Mouse (Mus musculus): Measurements from ENCODE around the gene Cacna2d4. TPM values are rescaled to one million over a fixed set of nuclear protein-coding genes. Genes with fewer than 3 reads are reported as not detected.

Cacna2d4 gene
- polyA plus RNA-seq, 2 experiments from 2014 or later, result 6.8 to 7.1 TPM

DNA sequence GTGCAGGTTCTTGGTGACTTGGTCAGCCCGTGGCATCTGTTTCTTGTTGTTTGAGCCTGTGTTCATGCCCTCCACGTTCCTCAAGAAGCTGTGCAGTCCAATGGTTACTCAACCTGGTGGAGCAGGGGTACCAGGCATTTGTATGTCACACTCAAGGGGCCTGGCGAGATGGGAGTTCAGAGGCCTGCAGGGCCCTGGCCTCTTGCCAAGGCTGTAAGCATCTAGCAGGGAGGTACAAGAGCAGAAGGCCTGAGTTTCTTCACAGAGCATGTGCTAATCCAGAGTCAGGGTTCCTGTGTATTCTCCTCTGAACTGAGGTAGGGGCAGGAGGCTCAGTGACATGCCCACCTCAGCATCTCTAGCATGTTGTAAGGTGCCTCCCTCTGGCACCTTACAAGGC lies 76.8 kb downstream of the Cacna2d4 start:
- no peak for ATAC-seq

DNA sequence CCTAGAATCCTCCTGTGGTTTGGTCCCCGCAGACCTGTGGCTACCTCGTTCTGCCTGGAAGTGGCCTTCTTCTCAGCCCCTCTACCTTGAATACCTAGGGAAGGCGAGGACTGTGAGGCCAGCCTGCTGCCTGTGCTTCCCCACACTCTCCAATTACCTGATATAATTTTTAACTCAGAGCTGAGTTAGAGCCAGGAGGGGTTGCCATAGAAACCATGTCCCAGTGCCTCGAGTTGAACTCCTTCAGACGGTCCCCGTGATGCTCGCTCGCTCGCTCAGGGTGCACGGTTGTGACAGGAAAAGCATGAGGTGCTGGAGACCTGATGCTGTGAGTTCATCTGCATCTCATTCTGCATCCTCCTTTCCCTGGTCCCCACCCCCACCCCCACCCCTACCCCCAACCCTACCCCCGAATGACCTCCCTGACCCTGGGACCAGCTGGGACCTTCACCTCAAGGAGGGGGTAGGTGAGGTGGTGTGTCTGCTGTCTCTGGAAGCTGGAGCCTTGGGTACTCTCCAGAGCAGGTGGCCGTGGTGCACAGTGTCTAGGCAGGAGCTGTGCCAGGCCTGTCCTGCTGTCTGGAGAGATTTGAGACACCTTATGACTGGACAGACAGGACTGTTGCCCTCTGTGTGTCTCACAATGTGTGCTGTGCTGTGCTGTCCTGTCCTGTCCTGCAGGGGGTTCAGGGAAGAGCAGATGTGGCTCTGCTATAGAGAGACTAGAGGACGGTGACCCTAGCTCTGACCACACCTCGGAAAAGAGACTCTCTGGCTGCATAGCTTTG lies 77.5 kb downstream of the Cacna2d4 start:
- ATAC-seq, result no peak

DNA sequence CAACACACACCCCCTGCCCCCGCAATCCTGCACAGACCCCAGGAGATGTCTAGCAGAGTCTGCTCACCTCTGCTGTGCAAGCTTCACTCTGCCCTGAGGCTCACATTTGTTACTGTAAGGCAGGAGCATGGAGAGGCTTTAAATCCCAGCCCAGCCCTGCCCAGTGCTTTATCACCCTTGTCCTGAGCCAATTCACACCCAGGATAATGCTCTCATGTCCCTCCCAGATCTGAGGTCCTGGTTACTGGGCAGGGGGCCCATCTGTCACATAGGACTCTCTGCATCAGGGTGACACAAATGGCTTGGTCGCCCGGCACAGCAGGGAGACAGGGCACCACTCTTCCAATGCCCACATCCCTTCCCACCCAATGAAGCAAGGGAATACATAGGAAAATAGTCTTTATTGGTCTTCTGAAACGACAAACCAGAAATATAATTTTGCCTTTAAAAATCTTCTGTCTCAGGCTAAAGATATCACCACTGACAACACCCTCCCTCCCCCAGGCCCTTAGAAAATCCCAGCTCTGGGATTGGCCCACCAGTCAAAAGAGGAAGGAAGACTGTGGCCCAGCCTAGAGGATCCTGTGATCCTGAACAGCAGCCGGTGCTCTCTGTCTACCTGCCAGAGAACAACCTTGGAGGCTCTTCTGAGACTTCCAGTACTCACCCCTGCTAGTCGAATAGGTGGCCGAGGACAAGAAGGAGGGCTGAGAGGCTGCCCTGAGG lies 78.6 kb downstream of the Cacna2d4 start:
- ATAC-seq, result no peak

DNA sequence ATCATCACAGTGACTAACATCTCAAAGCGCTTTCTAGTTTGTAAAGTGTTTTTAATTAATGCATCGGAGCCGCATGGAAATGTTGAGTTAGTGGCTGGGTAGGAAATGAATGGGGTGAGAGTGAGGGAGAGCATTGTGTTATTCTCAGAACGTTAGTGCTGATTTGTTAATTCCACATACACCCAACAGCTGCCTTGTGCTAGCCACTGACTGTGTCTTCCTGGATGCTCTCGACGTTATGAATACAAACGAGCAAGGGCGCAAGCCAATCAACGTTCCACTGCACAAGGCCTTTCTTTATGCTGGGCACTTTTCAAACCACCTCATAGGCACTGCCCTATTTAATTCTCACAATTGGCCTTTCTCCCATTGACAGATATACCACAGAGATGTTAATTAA lies 82.4 kb downstream of the Cacna2d4 start:
- no peak for ATAC-seq

DNA sequence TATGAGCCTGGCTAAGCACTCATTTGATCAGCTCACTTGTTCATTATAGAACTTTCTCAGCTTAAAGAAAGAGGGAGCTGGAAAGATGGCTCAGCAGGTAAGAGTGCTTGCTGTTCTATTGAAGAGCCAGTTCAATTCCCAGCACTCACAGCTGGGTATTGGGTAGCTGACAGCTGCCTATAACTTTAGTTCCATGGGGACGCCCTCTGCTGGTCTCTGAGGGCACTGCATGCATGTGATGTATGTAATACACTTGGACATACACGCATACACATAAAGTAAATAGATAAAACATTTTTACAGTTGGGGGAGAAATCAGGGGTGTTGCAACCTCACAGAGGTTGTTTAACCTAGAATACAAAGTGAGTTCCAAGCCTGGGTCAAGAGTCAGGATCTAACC lies 83.0 kb downstream of the Cacna2d4 start:
- ATAC-seq, result no peak

DNA sequence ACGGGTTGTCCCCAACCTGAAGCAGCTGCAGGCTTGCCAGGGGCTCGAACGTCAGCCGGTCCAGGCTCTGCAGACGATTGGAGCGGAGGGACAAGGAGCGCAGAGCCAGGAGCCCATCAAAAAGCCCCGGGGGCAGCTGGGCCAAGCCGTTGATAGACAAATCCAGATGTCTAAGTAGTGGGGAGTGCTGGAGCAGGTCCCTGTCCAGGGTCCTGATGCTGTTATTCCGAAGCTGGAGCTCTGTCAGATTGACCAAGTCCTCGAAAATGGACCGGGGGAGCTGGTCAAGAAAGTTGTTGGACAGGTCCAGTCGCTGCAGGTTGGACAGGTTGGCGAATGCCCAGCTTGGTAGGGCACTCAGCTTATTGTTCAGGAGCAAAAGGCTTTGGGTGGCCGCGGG lies 84.2 kb downstream of the Cacna2d4 start:
- no peak for ATAC-seq

DNA sequence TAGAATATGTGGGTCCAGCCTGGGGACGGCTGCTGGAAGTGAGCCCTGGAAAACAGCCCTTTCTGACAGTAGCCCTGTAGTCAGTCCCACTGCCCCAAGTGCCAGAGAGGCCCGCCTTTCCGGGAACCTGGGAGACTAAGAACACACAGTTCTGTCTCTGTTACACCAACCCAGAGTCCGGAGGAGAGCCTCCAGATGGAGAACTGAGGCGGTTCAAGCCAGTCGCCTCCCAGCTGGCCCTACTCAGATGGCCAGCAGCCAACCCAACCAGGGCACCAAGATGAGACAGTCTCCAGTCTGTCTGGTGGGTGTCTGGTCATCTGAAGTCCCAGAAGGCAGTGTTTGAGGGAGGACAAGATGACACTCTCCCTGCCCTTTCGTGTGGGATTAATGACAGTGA lies 85.4 kb downstream of the Cacna2d4 start:
- no peak for ATAC-seq

DNA sequence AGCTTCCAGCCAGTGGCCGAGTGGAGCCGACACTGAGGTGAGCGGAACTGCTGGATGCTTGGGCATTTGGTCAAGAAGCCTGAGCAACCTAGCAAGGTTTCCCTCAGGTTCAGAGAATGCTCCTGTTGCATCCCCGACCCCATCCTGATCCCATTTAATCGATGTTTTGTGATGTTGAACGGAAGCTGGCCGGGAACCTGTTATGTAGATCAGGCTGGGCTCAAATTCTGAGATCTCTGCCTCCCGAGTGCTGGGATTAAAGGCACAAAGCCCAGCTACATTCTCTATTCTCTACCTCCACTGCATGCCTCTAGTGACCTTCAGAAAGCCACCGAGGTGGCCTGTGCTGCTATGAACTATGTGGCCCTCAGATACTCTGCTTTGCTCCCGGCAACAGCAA lies 88.5 kb downstream of the Cacna2d4 start:
- ATAC-seq, result no peak

DNA sequence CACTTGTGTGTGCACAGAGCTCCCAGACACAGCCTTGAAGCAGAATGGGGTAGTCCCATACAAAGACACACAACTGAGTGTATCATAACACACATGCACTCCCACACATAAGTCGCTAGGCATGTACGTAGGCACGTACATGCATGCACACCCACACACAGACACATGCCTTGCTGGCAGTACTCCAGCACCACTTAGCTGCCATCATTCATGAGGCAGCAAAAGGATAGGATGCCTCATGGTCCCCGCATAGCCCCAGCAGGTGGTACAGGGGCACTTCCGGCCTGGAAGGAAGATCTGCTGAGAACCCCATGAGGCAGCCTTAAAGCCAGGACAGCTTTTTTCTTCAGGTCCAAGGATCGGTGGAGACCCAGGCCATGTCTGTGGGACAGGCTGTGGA lies 89.7 kb downstream of the Cacna2d4 start:
- no peak for ATAC-seq

DNA sequence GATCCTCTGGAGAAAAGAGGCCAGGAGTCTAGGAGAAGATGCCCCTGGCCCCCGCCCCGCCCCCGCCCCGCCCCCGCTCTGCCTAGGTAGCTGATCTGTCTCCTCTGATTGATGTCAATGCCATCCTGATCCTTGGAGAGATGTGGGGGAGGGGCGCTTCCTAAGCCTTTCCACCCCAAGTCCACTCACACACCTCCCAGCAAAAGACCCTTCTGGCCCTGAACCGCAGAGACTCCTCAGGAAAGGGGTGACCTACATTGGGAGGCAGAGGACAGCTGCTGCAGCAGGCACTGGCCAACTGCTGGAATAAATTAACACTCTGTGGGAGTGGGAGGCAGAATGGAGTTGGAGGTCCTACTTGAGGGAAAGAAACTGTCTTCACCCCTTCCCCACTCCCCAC lies 90.2 kb downstream of the Cacna2d4 start:
- ATAC-seq, result no peak

DNA sequence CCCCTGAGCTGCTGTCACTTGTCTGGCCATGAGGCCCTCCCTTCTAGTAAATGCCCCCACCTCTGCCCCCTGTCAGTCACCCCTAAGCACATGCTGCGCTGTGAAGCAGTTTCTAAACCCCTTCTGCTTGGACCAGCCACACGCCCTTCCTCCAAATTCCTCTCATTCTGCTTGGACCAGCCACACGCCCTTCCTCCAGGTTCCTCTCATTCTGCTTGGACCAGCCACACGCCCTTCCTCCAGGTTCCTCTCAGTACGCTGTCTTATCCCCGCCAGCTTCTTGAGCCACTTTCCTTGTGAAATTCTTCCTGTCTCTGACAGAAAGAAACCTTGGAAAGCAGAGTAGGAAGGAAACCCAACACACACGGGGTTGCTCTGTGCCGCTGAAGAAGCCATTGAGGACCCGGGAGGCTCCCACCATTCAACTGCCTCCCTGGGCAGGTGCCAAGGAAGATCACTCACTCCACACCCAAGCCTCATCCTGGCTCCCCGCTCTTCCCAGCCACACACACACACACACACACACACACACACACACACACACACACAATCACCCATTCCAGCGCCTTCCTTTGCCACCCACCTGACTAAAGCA lies 92.3 kb downstream of the Cacna2d4 start:
- ATAC-seq, result no peak

DNA sequence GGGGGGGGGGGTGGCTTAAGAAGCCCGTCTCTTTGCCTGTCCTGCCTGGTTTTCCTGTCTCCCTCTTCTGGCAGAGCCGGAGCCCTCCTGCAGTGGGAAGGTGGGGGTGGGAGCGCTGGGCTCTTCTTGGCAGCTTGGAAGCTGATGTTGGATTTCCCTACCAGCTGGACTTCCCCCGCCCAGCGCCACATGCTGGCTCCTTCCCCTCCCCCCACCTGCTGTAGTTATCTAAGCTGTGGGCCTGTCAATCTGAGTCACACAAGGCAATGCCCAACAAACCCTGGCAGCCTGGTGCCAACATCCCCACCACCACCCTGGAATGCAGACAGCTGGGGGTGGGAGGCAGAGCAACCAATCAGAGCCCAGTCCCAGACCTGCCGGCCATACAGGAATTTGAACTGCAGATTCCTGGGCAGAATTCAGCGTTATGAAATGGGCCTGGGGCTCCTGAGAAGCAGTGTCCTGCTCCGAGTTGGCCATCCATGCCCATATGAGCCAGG lies 92.9 kb downstream of the Cacna2d4 start:
- ATAC-seq, result no peak

DNA sequence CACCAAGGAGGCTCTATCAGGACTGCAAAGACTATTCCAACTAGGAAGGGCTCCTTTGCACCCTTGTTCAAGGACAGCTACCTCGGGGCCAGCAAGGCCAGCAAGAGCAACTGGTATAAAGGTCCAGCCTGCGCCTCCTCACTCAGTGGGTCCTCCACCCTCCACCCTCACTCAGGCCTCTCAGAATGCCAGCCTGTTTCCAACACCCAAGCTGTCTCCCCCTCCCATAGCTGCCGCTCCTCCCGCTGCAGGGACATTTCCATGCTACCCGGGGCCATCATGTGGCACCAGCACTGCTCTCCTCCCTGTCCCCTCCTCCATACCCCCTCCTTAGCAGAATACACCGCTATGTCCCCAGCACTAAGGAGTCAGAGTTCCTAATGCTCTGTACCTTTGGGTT lies 93.6 kb downstream of the Cacna2d4 start:
- ATAC-seq, result no peak

DNA sequence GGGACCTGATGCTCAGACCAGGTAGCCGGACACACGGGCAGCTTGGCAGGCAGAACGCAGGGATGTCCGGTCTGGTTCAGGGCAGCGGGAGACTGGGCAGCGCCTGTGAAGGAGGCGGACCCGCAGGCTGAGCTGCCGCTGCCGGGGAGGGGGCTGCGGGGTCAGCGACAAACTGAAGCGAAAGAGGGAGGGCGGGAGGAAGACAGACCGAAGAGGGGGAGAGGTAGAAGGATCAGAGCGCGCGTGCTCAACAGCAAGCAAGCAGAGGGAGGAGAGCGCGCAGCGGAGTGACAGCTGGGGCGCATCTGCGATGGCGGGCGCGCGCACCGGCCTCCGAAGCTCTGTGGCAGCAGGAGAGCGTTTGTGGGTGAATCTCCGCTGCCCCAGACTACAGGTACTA lies 94.2 kb downstream of the Cacna2d4 start, which contains the start of gene Lrtm2:
Lrtm2 (minus strand) TSS at position 261 of the 400 bp plus-strand sequence.
- no peak for ATAC-seq

DNA sequence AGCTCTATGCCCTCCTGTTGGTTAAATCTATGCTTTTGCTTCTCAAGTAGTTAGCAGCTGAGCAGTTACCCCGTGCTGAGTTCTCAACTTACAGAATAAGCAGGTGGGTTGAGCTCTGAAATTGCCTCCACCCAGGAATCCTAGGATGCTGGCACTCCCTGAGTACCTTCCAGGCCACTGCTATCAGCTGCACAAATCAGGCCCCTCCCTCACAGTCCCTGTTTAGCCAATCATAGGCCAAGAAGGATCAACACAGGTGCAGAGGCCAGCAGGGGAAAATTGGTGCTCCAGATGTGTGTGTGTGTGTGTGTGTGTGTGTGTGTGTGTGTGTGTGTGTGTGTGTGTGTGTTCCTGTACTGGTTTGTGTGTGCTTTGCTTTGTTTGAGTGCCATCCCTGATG lies 95.8 kb downstream of the Cacna2d4 start:
- no peak for ATAC-seq

DNA sequence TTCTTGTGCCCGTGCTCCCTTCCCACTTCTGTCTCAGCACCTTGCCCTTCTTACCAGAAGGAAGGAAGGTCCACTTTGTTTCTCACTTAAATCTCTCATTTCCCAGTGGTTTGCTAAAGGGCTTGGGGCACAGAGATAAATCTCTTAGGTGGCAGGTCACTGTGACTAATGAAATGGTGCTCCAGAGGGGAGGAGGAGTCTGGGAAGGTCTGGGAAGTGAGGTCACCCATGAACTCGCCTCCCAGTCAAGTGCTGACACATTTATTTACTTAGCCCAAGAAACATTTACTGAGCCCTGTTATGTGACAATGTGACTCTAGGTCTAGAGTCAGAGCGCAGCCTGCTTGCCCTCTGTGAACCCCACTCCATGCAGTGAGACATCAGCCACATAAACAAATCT lies 96.9 kb downstream of the Cacna2d4 start:
- ATAC-seq, result no peak

DNA sequence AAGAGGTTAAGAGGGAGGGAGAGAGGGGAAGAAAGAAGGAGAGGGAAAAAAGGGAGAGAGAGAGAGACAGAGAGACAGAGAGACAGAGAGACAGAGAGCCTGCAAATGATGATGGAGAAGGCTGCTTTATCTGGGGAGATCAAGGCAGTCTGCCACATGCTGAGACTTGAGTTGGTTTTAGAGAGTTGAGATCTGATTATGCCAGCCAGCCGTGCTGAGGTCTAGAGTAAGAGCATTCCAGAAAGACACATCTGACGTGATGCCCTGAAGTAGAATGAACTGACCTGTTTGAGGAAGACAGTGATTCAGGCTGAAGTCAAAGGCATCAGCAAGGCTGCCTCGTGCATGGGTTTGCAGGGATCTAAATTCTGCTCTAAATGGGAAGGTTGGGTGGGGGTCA lies 97.5 kb downstream of the Cacna2d4 start:
- no peak for ATAC-seq

DNA sequence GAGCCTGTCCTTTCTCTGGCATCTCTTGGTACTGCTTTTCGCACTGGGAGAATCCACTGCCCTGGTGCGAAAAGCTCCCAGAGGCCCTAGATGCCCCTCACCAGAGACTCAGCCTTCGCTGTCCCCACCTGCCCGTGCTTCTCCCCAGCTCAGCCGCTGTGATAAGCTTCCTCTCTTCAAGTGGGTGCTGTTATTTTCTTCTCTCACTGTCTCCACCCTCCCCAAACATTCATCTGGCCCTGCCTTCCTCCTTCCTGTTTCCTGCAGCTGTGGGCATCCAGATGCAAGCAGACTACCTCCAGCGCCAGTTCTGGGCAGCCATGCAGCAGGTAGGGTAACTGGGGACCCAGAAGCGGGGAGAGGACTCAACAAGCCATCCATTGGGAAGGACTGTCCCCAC lies 99.8 kb downstream of the Cacna2d4 start:
- peak; percentile 93 for ATAC-seq

DNA sequence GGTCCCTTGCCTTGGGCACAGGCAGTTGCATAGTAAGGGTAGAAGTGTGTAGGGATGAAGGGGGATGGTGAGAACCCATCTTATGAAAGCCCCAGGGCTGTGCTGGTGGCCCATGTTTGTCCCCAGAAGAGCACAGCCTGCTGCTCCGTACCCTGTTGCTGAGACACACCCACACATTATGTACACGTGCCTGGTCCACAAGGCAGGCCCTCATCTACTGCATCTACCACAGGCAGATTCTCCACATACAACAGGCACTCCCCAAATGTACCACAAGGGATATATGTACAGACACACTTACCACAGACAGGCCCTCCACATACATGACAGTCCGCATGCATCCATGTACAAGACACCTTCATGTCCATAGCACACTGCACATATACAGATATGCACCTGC lies 101.0 kb downstream of the Cacna2d4 start:
- ATAC-seq, result no peak

DNA sequence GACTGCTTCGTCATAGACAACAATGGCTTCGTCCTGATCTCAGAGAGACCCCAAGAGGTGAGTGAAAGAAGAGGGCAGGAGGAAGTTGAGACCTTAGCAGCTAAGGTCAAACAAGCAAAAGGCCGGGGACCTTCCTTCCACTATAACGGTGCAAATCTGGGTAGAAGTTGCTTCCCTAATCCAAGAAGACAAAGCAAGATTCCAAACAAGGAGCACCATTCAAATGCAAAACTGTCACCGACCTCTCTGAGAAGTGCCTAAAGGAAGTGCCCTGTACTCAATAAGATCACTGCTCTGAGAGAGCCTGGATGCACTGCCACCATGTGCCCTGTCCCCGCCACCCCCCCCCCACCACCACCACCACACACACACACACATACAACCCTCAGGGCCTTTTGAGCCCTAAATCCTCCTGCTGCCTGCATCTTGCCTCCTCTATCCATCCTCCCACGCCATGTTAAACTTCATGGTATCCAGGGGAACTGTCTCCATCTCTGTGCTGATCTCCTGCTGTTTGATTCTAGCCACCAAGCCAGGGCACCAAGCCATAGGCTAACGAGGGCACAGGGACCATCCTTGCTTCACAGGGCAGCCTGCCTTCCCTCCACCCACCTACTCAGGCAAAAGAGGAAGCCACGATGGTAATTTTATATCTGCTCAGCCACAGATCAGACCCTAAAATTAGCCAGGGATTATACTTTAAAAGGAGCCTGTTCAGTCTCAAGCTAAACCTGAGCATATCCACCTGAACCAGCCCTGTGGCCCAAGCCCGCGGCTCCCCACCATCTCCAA lies 102.0 kb downstream of the Cacna2d4 start:
- ATAC-seq, result no peak

DNA sequence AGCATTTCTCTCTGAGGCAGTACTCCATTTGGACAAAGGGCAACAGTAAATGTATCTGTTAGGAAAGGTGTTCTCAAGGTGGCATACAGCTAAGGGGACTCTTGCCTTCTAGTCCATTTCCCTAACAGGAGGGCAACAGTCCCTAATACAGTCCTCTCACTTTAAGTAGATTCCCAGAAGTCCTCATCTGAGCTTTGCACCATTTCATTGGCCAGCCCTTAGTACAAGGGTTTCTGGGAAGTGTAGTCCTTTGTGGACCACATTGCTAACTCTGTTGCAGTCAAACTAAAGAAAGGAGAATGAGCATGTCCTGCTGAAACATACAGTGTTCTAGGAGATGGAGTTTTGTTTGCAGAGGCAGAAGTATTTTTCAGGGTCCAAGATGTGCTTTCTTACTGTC lies 105.1 kb downstream of the Cacna2d4 start:
- ATAC-seq, result no peak

DNA sequence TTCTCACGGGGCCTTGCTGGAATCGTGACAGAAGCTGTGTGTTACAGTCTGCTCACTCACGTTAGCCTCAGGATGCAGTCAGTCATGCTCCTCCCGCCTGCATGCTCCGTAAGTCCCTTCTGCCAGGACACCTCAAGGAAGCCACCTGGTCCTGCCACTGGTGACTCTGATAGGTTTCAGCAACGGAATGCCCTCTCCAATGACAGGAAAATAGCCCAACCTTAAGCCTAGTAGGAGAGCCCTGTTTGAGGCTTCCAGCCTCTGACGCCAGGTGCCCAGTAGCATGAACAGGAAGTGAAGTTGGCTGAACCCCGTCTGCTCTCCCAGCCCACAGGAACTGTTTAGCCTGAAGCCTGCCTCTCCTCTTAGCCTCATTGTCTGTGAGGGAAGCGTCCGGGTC lies 109.9 kb downstream of the Cacna2d4 start:
- no peak for ATAC-seq

DNA sequence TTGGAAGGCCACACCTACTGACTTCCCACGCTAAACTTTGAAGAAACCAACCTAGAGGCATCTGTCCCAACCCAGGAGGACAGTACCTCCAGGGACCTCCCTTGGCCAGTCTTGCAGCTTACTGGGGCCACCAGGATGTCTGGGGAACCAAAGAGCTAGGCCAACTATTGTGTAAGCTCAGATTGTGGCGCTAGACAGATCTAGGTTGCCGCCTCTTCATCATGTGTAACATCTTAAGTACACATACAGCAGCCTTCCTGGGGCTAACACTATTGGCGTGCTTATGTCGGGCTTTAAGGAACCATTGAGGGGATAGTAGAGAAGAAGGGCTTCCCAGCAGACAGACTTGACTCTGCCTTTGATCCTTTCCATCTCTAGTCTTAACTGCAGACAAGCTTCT lies 111.5 kb downstream of the Cacna2d4 start:
- ATAC-seq, result no peak
